Comparison of ENCODE assay signal across 26 mouse cellular contexts in genomic region chr3:50419161-50419560, GRCm38 (mm10). TPM values are rescaled to one million over a fixed set of nuclear protein-coding genes. Genes with fewer than 3 reads are reported as not detected.
DNase-seq lines count a peak whose midpoint lies in the region; ATAC-seq and TF ChIP-seq lines count a peak whose summit lies in the region.
"Had no signal": no experiment of that assay in that cellular context is flagged by ENCODE, and none has a peak within 500 bp of the region (broad histone marks: within the 10 kb centered on the region; RNA-seq: fewer than 3 reads in every experiment).

No protein-coding gene starts in this region.

- no peak for TF ChIP-seq EP300 in lung, postnatal 0 days (IDR thresholded peaks at IDR 0.05)

- in situ Hi-C loops in ES-E14 (cut with MboI; ENCODE audit: low sequenced_read_pairs in 2 of 2, unreplicated experiment in 2 of 2) = no loop called here

- no peak overlapping the region for H3K27ac ChIP-seq in ES-E14 (ENCODE audit: insufficient read depth, low read depth, low read length, poor library complexity, severe bottlenecking)
- no peak overlapping the region for H3K27ac ChIP-seq in lung, postnatal 0 days (ENCODE audit: low read length)
- no peak overlapping the region for H3K27ac ChIP-seq in limb, embryonic 10.5 days
- no peak overlapping the region for H3K27ac ChIP-seq in intestine, embryonic 16.5 days (ENCODE audit: low read length)

- H3K27me3 ChIP-seq in lung, postnatal 0 days (replicated peaks; ENCODE audit: insufficient read depth, low read length) = no peaks in the 10 kb centered on the region
- H3K27me3 ChIP-seq in limb, embryonic 10.5 days (ENCODE audit: low read depth, poor library complexity, severe bottlenecking) = no peaks in the 10 kb centered on the region
- no peaks in the 10 kb centered on the region for H3K27me3 ChIP-seq in intestine, embryonic 16.5 days (replicated peaks; ENCODE audit: control insufficient read depth, insufficient read depth, low read length)
- H3K27me3 ChIP-seq: CH12.LX, Patski had no signal

- H3K4me3 ChIP-seq in ES-E14 (ENCODE audit: insufficient read depth in 1 of 2, low read depth in 1 of 2, low read length in 2 of 2, poor library complexity in 1 of 2, severe bottlenecking in 1 of 2) = no peak overlapping the region
- H3K4me3 ChIP-seq in lung, postnatal 0 days (ENCODE audit: low read depth, low read length) = no peak overlapping the region
- no peak overlapping the region for H3K4me3 ChIP-seq in limb, embryonic 10.5 days
- H3K4me3 ChIP-seq in intestine, embryonic 16.5 days (ENCODE audit: low read length) = no peak overlapping the region

- no peaks in the 10 kb centered on the region for H3K4me1 ChIP-seq in ES-E14 (ENCODE audit: control insufficient read depth in 2 of 2, insufficient read depth in 2 of 2, low read length in 2 of 2, poor library complexity in 1 of 2)
- H3K4me1 ChIP-seq in lung, postnatal 0 days (ENCODE audit: insufficient read depth, low read depth, low read length) = no peaks in the 10 kb centered on the region
- no peaks in the 10 kb centered on the region for H3K4me1 ChIP-seq in limb, embryonic 10.5 days
- no peaks in the 10 kb centered on the region for H3K4me1 ChIP-seq in intestine, embryonic 16.5 days (ENCODE audit: control insufficient read depth, insufficient read depth, low read length)

- no peak overlapping the region for H3K9ac ChIP-seq in ES-E14 (ENCODE audit: insufficient read depth, low read depth, low read length, poor library complexity, severe bottlenecking)
- H3K9ac ChIP-seq in lung, postnatal 0 days (replicated peaks; ENCODE audit: low read depth) = no peak overlapping the region
- H3K9ac ChIP-seq in intestine, embryonic 16.5 days (ENCODE audit: low read depth, low read length) = no peak overlapping the region

- peak; percentile 11 for DNase-seq in ES-CJ7 (ENCODE audit: low read depth, low spot score)
- DNase-seq in ES-E14 (ENCODE audit: low read depth, low spot score) = peak; percentile 11
- peak; percentile 53 for DNase-seq in R1 (ENCODE audit: low read depth, low spot score)
- DNase-seq in ZHBTc4 (ENCODE audit: low read depth, low spot score) = peak; percentile 51
- no peak for DNase-seq in lung, postnatal 0 days (ENCODE audit: low spot score)
- DNase-seq in limb, embryonic 10.5 days (ENCODE audit: low spot score) = no peak
- no peak for DNase-seq in lung, postnatal 10 days
- DNase-seq: adrenal gland, adult 2 months; adrenal gland, adult 8-10 months; adrenal gland, postnatal 10 days; adrenal gland, postnatal 14 days; adrenal gland, postnatal 25 days; adrenal gland, postnatal 36 days; B cell, adult 2 months; cerebellum, adult 11 months; cerebellum, adult 11-12 months; cerebellum, adult 18-20 months; cerebellum, adult 2 months; cerebellum, adult 8-10 months; cerebellum, adult 9-10 months had no signal

- no peak for TF ChIP-seq CTCF in lung, postnatal 0 days (IDR thresholded peaks at IDR 0.05)

- H3K4me2 ChIP-seq in lung, postnatal 0 days (replicated peaks; ENCODE audit: low read depth, low read length) = no peak overlapping the region
- H3K4me2 ChIP-seq in intestine, embryonic 16.5 days (ENCODE audit: low read depth, low read length) = no peak overlapping the region

- ATAC-seq in lung, postnatal 0 days = no peak
- no peak for ATAC-seq in intestine, embryonic 16.5 days
- ATAC-seq: activated CD4-positive, CD25-positive, alpha-beta regulatory T cell, adult 4 months; CD4-positive, CD25-positive, alpha-beta regulatory T cell, adult 4 months; Patski had no signal

- H3K9me3 ChIP-seq in ES-E14 (ENCODE audit: control insufficient read depth, insufficient read depth, low read depth, low read length) = no peaks in the 10 kb centered on the region
- no peaks in the 10 kb centered on the region for H3K9me3 ChIP-seq in lung, postnatal 0 days (ENCODE audit: low read length)
- H3K9me3 ChIP-seq in limb, embryonic 10.5 days (replicated peaks) = no peaks in the 10 kb centered on the region
- H3K9me3 ChIP-seq in intestine, embryonic 16.5 days (ENCODE audit: control insufficient read depth, low read length) = no peaks in the 10 kb centered on the region
- H3K9me3 ChIP-seq: G1E had no signal

- H3K36me3 ChIP-seq in ES-E14 (ENCODE audit: control insufficient read depth, insufficient read depth, low read length, poor library complexity, severe bottlenecking) = no peaks in the 10 kb centered on the region
- no peaks in the 10 kb centered on the region for H3K36me3 ChIP-seq in lung, postnatal 0 days (ENCODE audit: insufficient read depth, low read length)
- H3K36me3 ChIP-seq in limb, embryonic 10.5 days = no peaks in the 10 kb centered on the region
- H3K36me3 ChIP-seq in intestine, embryonic 16.5 days (ENCODE audit: control insufficient read depth, insufficient read depth, low read length) = no peaks in the 10 kb centered on the region
- H3K36me3 ChIP-seq: G1E had no signal

- WGBS in lung, postnatal 0 days = 74% methylated on average over 3 of the region's 3 CpGs
- 90% methylated on average over 3 of the region's 3 CpGs for WGBS in limb, embryonic 10.5 days
- 90% methylated on average over 3 of the region's 3 CpGs for WGBS in intestine, embryonic 16.5 days

TF ChIP-seq in ES-E14, 5 proteins besides CTCF, POLR2A, EP300 and RAD21:
- TF ChIP-seq CHD2 (IDR thresholded peaks at IDR 0.05; ENCODE audit: low read depth, low read length) (no peak), HCFC1 (IDR thresholded peaks at IDR 0.05; ENCODE audit: borderline replicate concordance, insufficient read depth, low read length) (no peak), MAFK (IDR thresholded peaks at IDR 0.05; ENCODE audit: insufficient read depth, low read depth, low read length) (no peak), ZNF384 (IDR thresholded peaks at IDR 0.05; ENCODE audit: low read depth, low read length) (no peak), ZC3H11A (IDR thresholded peaks at IDR 0.05; ENCODE audit: borderline replicate concordance, low read depth, low read length) (no peak)

RNA-seq across cellular contexts. Expression of gene Slc7a11, which starts 24.3 kb away (rescaled TPM):
- total RNA-seq in ES-E14 (2012; rRNA removed) = 1.5 and 2.1 TPM in 2 replicates
- 0.13 and 0.87 TPM in 2 replicates for polyA plus RNA-seq in lung, postnatal 0 days (2015; fragmentation: Nextera tagmentation; extraction: Ambion mirVana)
- 1.8 and 3.6 TPM in 2 replicates for polyA plus RNA-seq in limb, embryonic 10.5 days (2016; fragmentation: Nextera tagmentation; extraction: Ambion mirVana)
- polyA plus RNA-seq in intestine, embryonic 16.5 days (2015; fragmentation: Nextera tagmentation; extraction: Ambion mirVana) = 0.15 and 0.18 TPM in 2 replicates

Comparison
In these comparisons a context has a peak if more than half of its experiments do, and no peak if none do; other contexts are left out.
1. DNase-seq: peak in ES-CJ7 (single experiment), ES-E14 (single experiment), R1 (single experiment) and ZHBTc4 (single experiment); none in lung, postnatal 0 days (single experiment), limb, embryonic 10.5 days (single experiment) and lung, postnatal 10 days (single experiment).